Mouse (Mus musculus) kidney, embryonic 14.5 days (tissue): ENCODE data around the gene Samd3. TPM values are rescaled to one million over a fixed set of nuclear protein-coding genes. Genes with fewer than 3 reads are reported as not detected.

Source experiments
- ATAC-seq: fragments of 200-750 bp; cut with Nextera tagmentation; 2 replicates; pipeline ENCODE4 v1.8.0; 2017; ENCODE audit warnings: moderate number of reproducible peaks, mild to moderate bottlenecking, moderate TSS enrichment, moderate library complexity; ENCODE audit not compliant: low FRiP score, low TSS enrichment
- H3K27ac ChIP-seq: fragments of 300-500 bp; sonication (generic); 2 replicates; pipeline ENCODE4 v1.5.1; 2014; ENCODE audit warnings: low read depth, mild to moderate bottlenecking, low read length, moderate library complexity, mixed read lengths
- H3K27me3 ChIP-seq: fragments of 300-500 bp; sonication (generic); 2 replicates; pipeline ENCODE4 v1.6.1; 2014; ENCODE audit warnings: mild to moderate bottlenecking, low read length; ENCODE audit not compliant: control insufficient read depth, insufficient read depth
- H3K36me3 ChIP-seq: fragments of 300-500 bp; sonication (generic); 2 replicates; pipeline ENCODE4 v1.6.1; 2014; ENCODE audit warnings: low read length, mixed read lengths; ENCODE audit not compliant: control insufficient read depth, insufficient read depth
- H3K4me1 ChIP-seq: fragments of 300-500 bp; sonication (generic); 2 replicates; pipeline ENCODE4 v1.6.1; 2014; ENCODE audit warnings: low read length, mixed read lengths; ENCODE audit not compliant: control insufficient read depth, insufficient read depth
- H3K4me2 ChIP-seq: fragments of 300-500 bp; sonication (generic); replicated peaks from 2 replicates; pipeline ENCODE4 v1.6.1; 2014; ENCODE audit warnings: low read depth, mild to moderate bottlenecking, low read length
- H3K4me3 ChIP-seq: fragments of 300-500 bp; sonication (generic); 2 replicates; pipeline ENCODE4 v1.5.1; 2014; ENCODE audit warnings: mild to moderate bottlenecking, low read length
- H3K9ac ChIP-seq: fragments of 300-500 bp; sonication (generic); 2 replicates; pipeline ENCODE4 v1.6.1; 2014; ENCODE audit warnings: low read depth, mild to moderate bottlenecking, low read length, moderate library complexity
- H3K9me3 ChIP-seq: fragments of 300-500 bp; sonication (generic); 2 replicates; pipeline ENCODE4 v1.6.1; 2016; ENCODE audit warnings: low read length; ENCODE audit not compliant: control insufficient read depth
- WGBS: fragments of 180-500 bp; shearing (Covaris S2); extraction: QIAGEN DNeasy Blood & Tissue Kit; methylation state at CpG from one replicate; pipeline ENCODE4 v1.1.7; 2014; 5-methylcytosine and 5-hydroxymethylcytosine counted together
- polyA plus RNA-seq: library from polyadenylated mRNA; unstranded; fragments of >200 nt; fragmentation: Nextera tagmentation; extraction: Ambion mirVana; gene quantifications from 2 replicates; pipeline ENCODE4 v1.2.1, GENCODE M21; 2014

Gene Samd3
- not detected in 2 replicates for polyA plus RNA-seq

GRCm38 (mm10) chr10:26229488-26229887 lies at the start of gene Samd3:
Gene Samd3, plus strand, starts transcription at chr10:26229707.
- WGBS, result 24% methylated on average over 4 of the region's 4 CpGs
- H3K4me2 ChIP-seq, result no peak within 1 kb of the TSS
- no peaks in the 10 kb centered on the region for H3K4me1 ChIP-seq
- H3K9me3 ChIP-seq, result no peaks in the 10 kb centered on the region
- H3K9ac ChIP-seq, result no peak within 1 kb of the TSS
- H3K27me3 ChIP-seq, result no peaks in the 10 kb centered on the region
- H3K4me3 ChIP-seq, result no peak within 1 kb of the TSS
- no peak within 1 kb of the TSS for H3K27ac ChIP-seq
- no peak for ATAC-seq
- no peaks in the 10 kb centered on the region for H3K36me3 ChIP-seq

DNA sequence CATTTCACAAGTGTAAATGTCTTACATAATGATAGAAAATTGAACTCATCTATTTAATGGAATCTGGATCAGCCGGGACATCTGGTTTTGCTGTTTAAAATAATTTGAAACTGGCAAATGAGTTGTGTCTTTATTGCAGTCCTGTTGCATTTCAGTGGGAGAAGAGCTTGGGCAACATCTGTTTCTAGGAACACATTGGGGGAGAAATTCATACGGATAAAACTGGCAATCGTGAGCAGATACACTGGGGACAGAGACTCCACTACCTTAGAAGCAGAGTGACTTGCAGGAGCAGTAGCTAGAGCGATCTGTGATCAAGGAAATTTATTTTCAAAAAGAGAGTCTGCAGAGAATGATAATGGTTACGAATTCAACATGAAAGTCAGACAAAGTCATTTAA lies 44.2 kb upstream of the Samd3 start:
- Histone ChIP-seq H3K4me2 (no peak overlapping the region), H3K9me3 (no peaks in the 10 kb centered on the region), H3K27ac (no peak overlapping the region), H3K9ac (no peak overlapping the region), H3K4me3 (no peak overlapping the region), H3K4me1 (no peaks in the 10 kb centered on the region), H3K36me3 (no peaks in the 10 kb centered on the region), H3K27me3 (no peaks in the 10 kb centered on the region)
- ATAC-seq, result no peak
- 87% methylated on average over 5 of the region's 5 CpGs for WGBS

DNA sequence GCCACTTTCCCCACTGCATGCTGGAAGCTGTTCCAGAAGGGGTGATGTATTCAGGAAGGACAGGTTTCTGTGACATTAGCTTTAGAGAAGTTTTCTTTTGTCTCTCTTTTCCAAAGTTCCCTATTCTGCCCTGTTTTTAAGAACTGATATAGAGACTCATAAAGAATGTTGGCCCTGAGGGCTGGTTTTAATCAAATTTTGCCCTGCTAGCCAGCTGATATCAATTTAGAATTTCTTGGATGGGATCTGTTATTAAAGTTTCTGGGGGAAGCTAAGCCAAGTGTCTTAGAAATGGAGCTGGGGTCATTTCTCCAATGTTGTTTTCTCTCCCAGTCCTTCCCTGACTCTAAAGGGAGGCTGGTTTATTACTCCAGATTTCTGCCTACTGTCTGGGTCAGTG lies 38.7 kb upstream of the Samd3 start:
- Histone ChIP-seq H3K36me3 (no peaks in the 10 kb centered on the region), H3K4me3 (no peak overlapping the region), H3K27ac (no peak overlapping the region), H3K4me1 (no peaks in the 10 kb centered on the region), H3K4me2 (no peak overlapping the region), H3K9ac (no peak overlapping the region), H3K27me3 (no peaks in the 10 kb centered on the region), H3K9me3 (no peaks in the 10 kb centered on the region)
- no peak for ATAC-seq

- no peaks in the 10 kb centered on the region for H3K27me3 ChIP-seq
- WGBS, result 90% methylated on average over 1 of the region's 1 CpGs
- no peaks in the 10 kb centered on the region for H3K9me3 ChIP-seq
- no peaks in the 10 kb centered on the region for H3K4me1 ChIP-seq
- H3K27ac ChIP-seq, result no peak overlapping the region
- H3K9ac ChIP-seq, result no peak overlapping the region
- no peak overlapping the region for H3K4me2 ChIP-seq
- H3K4me3 ChIP-seq, result no peak overlapping the region
- ATAC-seq, result no peak
- H3K36me3 ChIP-seq, result no peaks in the 10 kb centered on the region
These were observed 34.6 kb upstream of the Samd3 start for GRCm38 (mm10) chr10:26194892-26195291.

DNA sequence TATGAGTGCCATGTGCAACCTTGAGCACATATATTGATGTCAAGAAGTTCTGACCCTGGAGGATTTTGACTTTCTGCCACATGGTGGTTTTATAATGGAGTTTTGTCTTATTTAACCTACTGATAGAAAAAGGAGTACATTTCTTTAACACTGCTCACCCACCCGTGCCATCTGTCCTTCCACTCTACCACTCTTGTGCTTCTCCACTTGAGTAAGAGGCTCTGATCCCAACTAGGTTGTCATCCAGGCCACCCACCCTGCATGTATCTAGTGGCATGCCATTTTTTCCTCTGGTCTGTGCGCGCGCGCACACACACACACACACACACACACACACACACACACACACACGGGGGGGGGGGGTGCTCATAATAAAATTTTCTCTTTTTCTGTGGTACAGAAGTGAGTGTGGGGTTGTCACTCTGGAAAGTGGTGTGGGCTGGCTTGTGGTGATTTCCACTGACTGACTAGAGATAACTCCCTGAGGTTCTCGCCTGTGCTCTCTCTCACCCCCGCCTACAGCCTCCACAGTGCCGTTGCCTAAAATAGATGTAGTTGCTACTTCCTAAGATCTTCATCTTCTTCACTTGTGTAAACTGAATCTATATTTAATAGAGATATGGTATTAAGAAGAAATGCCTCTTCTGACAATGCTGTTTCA lies 26.7 kb upstream of the Samd3 start:
- H3K27me3 ChIP-seq, result no peaks in the 10 kb centered on the region
- H3K9ac ChIP-seq, result no peak overlapping the region
- 91% methylated on average over 9 of the region's 9 CpGs for WGBS
- H3K27ac ChIP-seq, result no peak overlapping the region
- no peaks in the 10 kb centered on the region for H3K36me3 ChIP-seq
- no peak overlapping the region for H3K4me2 ChIP-seq
- ATAC-seq, result no peak
- no peak overlapping the region for H3K4me3 ChIP-seq
- no peaks in the 10 kb centered on the region for H3K4me1 ChIP-seq
- H3K9me3 ChIP-seq, result no peaks in the 10 kb centered on the region

- WGBS, result 41% methylated on average over 4 of the region's 4 CpGs
These were observed 8.8 kb upstream of the Samd3 start for GRCm38 (mm10) chr10:26220729-26221128.

DNA sequence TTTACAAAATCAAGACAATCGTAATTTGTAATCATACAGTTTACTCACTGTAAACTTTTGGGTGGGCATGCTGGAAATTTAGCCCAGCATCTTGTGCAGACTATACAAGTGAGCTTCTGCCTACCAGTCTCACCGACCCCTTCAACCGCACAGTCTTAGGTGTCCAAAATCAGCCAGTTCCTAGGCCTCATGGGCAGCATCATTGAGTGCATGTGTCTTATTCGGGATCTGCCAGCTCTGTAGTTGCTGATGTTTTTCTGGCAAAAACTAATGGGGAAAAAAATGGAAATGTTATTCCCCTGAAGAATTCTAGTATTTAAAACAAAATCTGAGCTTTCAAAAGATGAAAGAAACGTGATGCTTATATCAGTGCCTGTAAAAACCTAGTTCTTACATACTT lies 3.3 kb upstream of the Samd3 start:
- Histone ChIP-seq H3K9ac (no peak overlapping the region), H3K4me3 (no peak overlapping the region), H3K27me3 (no peaks in the 10 kb centered on the region), H3K4me1 (no peaks in the 10 kb centered on the region), H3K4me2 (no peak overlapping the region), H3K36me3 (no peaks in the 10 kb centered on the region), H3K9me3 (no peaks in the 10 kb centered on the region), H3K27ac (no peak overlapping the region)
- no peak for ATAC-seq
- WGBS, result 88% methylated on average over 5 of the region's 5 CpGs

More at GRCm38 (mm10) chr10:26220729-26221128, 8.8 kb upstream of the Samd3 start:
- Histone ChIP-seq H3K9me3 (no peaks in the 10 kb centered on the region), H3K4me2 (no peak overlapping the region), H3K4me1 (no peaks in the 10 kb centered on the region), H3K27me3 (no peaks in the 10 kb centered on the region), H3K9ac (no peak overlapping the region), H3K4me3 (no peak overlapping the region), H3K36me3 (no peaks in the 10 kb centered on the region), H3K27ac (no peak overlapping the region)
- ATAC-seq, result no peak

GRCm38 (mm10) chr10:26226734-26227133 lies 2.8 kb upstream of the Samd3 start:
- H3K27ac ChIP-seq, result no peak overlapping the region

GRCm38 (mm10) chr10:26228187-26228586 lies 1.3 kb upstream of the Samd3 start:
- Histone ChIP-seq H3K27ac (no peak overlapping the region), H3K9ac (no peak overlapping the region), H3K4me1 (no peaks in the 10 kb centered on the region), H3K36me3 (no peaks in the 10 kb centered on the region), H3K4me2 (no peak overlapping the region), H3K9me3 (no peaks in the 10 kb centered on the region), H3K4me3 (no peak overlapping the region), H3K27me3 (no peaks in the 10 kb centered on the region)
- ATAC-seq, result no peak

More at GRCm38 (mm10) chr10:26226734-26227133, 2.8 kb upstream of the Samd3 start:
- H3K9ac ChIP-seq, result no peak overlapping the region
- H3K4me1 ChIP-seq, result no peaks in the 10 kb centered on the region
- no peak overlapping the region for H3K4me3 ChIP-seq
- WGBS, result 60% methylated on average over 2 of the region's 2 CpGs
- no peaks in the 10 kb centered on the region for H3K27me3 ChIP-seq
- H3K9me3 ChIP-seq, result no peaks in the 10 kb centered on the region
- no peak overlapping the region for H3K4me2 ChIP-seq
- H3K36me3 ChIP-seq, result no peaks in the 10 kb centered on the region
- no peak for ATAC-seq
